Mouse (Mus musculus) megakaryocyte, embryonic 14.5 days (primary cell): Measurements from ENCODE around the gene Rere.

Source experiments
- FLI1 ChIP-seq: IDR thresholded peaks from 2 replicates; pipeline ENCODE4 v1.6.1; 2012; ENCODE audit warnings: low read length, inconsistent platforms, mixed read lengths
- GATA1 ChIP-seq: IDR thresholded peaks from 3 replicates; pipeline ENCODE4 v1.6.1; 2012; ENCODE audit warnings: mixed read lengths, low read length, inconsistent platforms, borderline replicate concordance

- TF ChIP-seq GATA1 (no peak), FLI1 (no peak)
These were observed 317.9 kb downstream of the Rere start for GRCm38 (mm10) chr4:150599119-150599992.
